Mouse (Mus musculus) adrenal gland, adult 2 months (tissue): ENCODE data around the gene Mypn. TPM values are rescaled to one million over a fixed set of nuclear protein-coding genes. Genes with fewer than 3 reads are reported as not detected.
A peak's percentile ranks its signal among the peaks of the same experiment; 100 is the strongest.

Source experiments
- DNase-seq: peaks from one replicate; pipeline ENCODE4 v3.0.0; 2021
- polyA plus RNA-seq: library from polyadenylated mRNA; depleted of rRNA; stranded (reverse); fragments of >200 nt; gene quantifications from 2 replicates; pipeline ENCODE4 v1.2.3, GENCODE M21; 2012
- total RNA-seq, 2 experiments: library from RNA; stranded (reverse); gene quantifications; 2 replicates each; pipeline ENCODE4 v1.2.3; 2021

The Mypn gene
- total and polyA plus RNA-seq, 3 experiments, result 0.02 to 1.1 (median 0.31) TPM

- DNase-seq, result no peak
Measured at GRCm38 (mm10) chr10:63199008-63199407, 4.7 kb downstream of the Mypn start.

GRCm38 (mm10) chr10:63192736-63193135 is 11.0 kb downstream of the Mypn start:
- DNase-seq, result no peak

GRCm38 (mm10) chr10:63192276-63192675 is 11.5 kb downstream of the Mypn start:
- DNase-seq, result no peak

GRCm38 (mm10) chr10:63184451-63184850 is 19.3 kb downstream of the Mypn start:
- DNase-seq, result no peak

- no peak for DNase-seq
Measured at GRCm38 (mm10) chr10:63182177-63182768, 21.5 kb downstream of the Mypn start.

- no peak for DNase-seq
Measured at GRCm38 (mm10) chr10:63181166-63181565, 22.6 kb downstream of the Mypn start.

GRCm38 (mm10) chr10:63179524-63179923 is 24.2 kb downstream of the Mypn start:
- no peak for DNase-seq

- no peak for DNase-seq
Measured at GRCm38 (mm10) chr10:63178318-63178717, 25.4 kb downstream of the Mypn start.

- no peak for DNase-seq
Measured at GRCm38 (mm10) chr10:63177286-63178140, 26.2 kb downstream of the Mypn start.

GRCm38 (mm10) chr10:63176471-63176931 is 27.3 kb downstream of the Mypn start:
- no peak for DNase-seq

- DNase-seq, result peak; percentile 16
Measured at GRCm38 (mm10) chr10:63172089-63172488, 31.7 kb downstream of the Mypn start.

- no peak for DNase-seq
Measured at GRCm38 (mm10) chr10:63169503-63169902, 34.2 kb downstream of the Mypn start.

GRCm38 (mm10) chr10:63168124-63168523 is 35.6 kb downstream of the Mypn start:
- no peak for DNase-seq

- no peak for DNase-seq
Measured at GRCm38 (mm10) chr10:63167241-63167995, 36.3 kb downstream of the Mypn start.

- DNase-seq, result no peak
Measured at GRCm38 (mm10) chr10:63165752-63166412, 37.9 kb downstream of the Mypn start.

GRCm38 (mm10) chr10:63161240-63161639 is 42.5 kb downstream of the Mypn start:
- DNase-seq, result no peak

GRCm38 (mm10) chr10:63160671-63161070 is 43.1 kb downstream of the Mypn start:
- no peak for DNase-seq

- peak; percentile 87 for DNase-seq
Measured at GRCm38 (mm10) chr10:63158191-63158590, 45.6 kb downstream of the Mypn start.

- no peak for DNase-seq
Measured at GRCm38 (mm10) chr10:63157491-63157890, 46.3 kb downstream of the Mypn start.

- DNase-seq, result peak; percentile 80
Measured at GRCm38 (mm10) chr10:63156919-63157318, 46.8 kb downstream of the Mypn start.

- DNase-seq, result no peak
Measured at GRCm38 (mm10) chr10:63156351-63156750, 47.4 kb downstream of the Mypn start.
